Mouse (Mus musculus) NIH3T3 (cell line): ENCODE data around the gene Pfas.

ENCODE experiments used
- DNase-seq: peaks from one replicate; pipeline ENCODE4 v3.0.0-alpha.2; 2012; ENCODE audit warnings: low read depth

The Pfas gene

GRCm38 (mm10) chr11:69008182-69009121 lies at the start of gene Pfas:
TSS of gene Pfas (minus strand) at chr11:69008460.
- peak; percentile 97 for DNase-seq

DNA sequence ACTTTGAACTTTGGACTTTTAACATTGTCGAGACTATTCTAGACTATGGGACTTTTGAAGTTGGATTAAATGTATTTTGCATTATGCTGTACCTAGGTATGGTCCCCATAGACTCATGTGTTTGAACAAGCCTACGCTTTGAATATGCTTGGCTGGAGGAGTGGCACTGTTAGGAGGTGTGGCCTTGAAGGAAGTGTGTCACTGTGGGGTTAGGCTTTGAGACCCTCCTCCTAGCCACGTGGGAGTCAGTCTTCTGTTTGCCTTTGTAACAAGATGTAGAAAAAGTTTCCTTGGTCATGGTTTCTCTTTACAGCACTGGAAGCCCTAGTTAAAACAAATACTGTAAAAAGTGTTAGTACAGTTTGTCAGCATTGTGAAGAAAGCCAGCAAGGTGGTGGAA lies 45.6 kb upstream of the Pfas start:
- no peak for DNase-seq

DNA sequence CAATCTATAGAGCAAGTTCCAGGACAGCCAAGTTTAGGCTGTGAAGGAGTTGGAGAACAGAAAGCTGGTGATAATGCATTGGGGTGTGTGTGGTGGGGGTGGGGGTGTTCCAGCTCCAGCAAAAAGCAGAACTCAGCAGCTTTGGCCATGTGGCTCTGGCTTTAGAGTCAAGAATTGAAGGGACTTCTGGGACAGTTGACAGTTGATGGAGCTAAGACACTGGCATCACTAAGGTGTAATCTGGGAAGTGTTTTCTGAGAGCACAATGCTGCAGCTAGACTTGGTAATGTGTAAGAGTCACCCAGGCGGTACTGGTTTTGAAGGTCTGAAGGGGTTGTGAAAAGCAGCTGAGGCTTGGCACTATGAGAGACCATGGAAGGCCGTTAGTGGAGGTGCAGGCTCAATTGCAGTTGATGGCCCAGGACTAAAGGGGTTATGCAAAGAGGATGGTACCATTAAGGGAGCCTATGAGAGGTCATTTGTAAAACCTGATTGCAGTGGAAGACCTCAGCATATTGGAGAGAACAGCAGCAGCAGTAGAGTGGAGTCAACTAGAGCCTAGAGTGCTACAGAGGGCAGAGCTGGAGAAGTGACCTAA lies 44.7 kb upstream of the Pfas start:
- DNase-seq, result no peak

DNA sequence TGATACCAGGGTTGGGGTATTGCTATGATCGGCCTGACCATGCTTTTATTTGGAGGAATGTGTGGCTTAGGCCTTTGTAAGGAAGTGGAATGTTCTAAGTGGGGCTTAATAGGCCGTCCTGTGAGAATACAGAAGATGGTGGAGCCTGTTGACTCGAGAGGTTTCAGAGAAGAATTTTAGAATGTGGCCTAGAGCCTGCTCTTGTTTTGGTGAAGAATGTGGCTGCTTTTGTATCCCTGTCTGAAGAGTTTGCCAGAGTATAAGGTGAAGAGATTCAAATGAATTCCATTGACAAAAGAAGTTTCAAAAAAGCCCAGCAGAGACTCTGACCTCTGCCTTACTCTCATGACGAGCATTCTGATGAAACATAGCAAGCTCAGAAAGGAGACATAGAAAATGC lies 43.5 kb upstream of the Pfas start:
- no peak for DNase-seq

DNA sequence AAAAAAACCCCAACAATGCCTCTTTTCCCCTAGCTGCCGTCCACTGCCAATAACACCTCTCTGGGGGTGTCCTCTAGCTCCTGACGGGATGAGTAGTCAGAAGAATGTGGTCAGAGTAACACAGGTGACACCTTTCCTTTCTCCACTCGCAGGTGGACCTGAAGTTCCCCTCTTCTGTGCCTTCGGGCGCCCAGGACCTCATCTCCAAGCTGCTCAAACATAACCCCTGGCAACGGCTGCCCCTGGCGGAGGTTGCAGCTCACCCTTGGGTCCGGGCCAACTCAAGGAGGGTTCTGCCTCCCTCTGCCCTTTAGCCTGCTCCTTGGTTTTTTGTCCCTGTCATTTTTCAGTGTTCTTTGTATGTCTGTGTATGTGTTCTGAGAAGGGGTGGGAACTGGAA lies 42.5 kb upstream of the Pfas start:
- DNase-seq, result no peak

GRCm38 (mm10) chr11:69048151-69048550 lies 39.9 kb upstream of the Pfas start:
- DNase-seq, result no peak

GRCm38 (mm10) chr11:69047592-69047991 lies 39.3 kb upstream of the Pfas start:
- DNase-seq, result no peak

DNA sequence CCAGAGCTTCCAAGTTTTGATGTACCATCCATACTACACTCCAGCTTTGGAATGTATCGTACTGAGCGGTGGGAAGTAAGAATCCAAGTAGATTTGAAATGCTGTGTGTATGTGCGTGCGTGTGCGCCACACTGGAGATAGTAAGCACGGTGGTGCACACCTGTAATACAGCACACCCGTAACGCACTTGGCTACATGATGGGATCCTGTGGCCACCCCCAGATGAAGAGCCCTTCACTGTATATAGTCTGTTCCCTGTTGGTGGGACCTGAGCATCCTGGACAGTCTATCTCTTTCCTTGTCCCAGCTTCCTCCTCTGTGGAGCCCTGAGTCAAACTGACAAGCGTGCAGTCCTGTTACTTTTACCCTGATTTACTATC lies 38.1 kb upstream of the Pfas start:
- no peak for DNase-seq

GRCm38 (mm10) chr11:69045531-69046394 lies 37.5 kb upstream of the Pfas start, which contains the start of gene Aurkb:
TSS of gene Aurkb (plus strand) at chr11:69045647.
- peak; percentile 93 for DNase-seq

DNA sequence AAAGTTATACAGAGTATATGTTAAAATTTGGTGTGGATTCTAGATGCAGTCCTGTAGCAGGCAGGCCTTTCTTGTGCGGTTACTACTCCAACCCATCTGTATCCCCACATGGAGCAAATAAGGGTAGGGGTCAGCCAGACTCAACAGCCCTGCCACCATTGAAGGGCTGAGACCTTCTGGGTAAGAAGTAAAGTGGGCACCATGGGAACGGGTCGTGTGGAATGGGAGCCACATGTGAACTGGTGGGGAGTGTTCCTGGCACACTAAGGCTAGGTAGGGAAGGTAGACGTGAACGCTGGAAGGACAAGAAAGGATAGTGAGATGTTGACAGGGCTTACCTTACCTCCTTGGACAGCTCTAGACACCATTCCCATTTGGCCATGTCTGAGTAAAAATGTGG lies 29.9 kb upstream of the Pfas start:
- no peak for DNase-seq

- DNase-seq, result peak; percentile 91
Observed at GRCm38 (mm10) chr11:69037231-69038061, 29.2 kb upstream of the Pfas start.

DNA sequence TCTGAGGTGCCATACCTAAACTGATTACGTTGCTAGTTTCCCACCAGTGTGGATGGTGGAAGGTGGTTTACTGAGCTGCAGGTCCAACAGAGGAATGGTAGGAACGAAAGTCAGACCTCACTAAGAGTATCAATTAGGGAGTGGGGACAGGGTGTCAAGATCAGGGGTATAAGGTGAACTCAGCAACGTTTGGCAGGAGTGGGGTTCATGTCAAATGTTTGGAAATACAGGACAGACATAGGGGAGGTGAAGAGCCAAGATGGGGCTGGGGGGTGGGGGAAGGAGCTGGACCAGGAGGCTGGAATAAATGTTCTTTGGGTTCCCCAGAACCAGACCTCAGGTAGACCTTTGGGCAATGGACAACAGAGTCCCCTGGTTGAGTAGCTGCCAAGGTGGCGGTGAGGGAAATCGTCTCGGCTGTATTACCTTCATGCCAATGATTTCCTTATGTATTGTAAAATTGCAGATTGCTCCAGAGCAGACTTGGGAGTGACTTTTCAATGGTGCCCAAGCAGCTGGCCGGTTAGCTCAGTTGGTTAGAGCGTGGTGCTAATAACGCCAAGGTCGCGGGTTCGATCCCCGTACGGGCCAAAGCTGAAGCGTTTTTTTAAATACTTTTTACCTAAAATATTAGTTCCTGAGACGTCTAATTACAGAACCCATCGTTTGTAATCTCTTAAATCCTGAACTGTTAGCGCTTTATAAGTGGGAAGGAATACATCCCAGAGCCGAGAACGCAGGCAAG lies 28.4 kb upstream of the Pfas start:
- peak; percentile 94 for DNase-seq

DNA sequence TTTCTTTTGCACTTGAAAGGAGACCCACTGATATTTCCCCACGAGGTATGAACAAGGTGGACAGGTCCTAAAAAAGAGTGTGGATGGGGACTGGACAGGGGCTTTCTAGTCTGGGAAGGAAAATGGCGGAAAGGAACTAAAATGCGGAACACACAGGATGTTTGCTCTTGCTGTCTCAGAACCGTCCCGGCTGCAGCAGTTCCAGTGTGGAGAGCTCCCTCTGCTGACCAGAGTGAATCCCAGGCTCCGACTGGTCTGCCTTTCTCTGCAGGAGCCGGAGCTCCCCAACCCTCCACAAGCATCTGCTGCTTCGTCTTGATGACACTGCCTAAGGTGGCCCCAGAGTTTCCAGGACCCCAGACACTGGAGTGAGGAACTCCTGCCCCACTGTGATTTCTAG lies 27.6 kb upstream of the Pfas start:
- DNase-seq, result peak; percentile 95

DNA sequence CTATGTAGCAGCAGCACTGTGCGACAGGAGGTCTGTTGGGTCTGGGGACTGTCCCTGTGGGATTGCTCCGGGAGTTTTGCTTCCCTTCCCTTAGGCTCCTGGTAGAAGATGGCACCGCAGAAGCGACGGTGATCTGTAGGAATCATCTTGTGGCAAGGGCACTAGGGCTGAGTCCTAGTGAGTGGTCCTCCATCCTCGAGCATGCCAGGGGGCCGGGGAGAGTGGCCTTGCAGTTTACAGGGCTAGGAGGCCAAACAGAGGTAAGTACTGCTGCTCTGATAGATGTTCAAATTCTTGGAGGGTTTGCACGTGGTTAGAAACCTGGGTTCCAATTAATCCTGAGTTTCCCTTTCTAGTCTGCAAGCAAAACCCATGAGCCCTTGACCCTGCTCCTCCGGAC lies 27.2 kb upstream of the Pfas start:
- DNase-seq, result no peak

DNA sequence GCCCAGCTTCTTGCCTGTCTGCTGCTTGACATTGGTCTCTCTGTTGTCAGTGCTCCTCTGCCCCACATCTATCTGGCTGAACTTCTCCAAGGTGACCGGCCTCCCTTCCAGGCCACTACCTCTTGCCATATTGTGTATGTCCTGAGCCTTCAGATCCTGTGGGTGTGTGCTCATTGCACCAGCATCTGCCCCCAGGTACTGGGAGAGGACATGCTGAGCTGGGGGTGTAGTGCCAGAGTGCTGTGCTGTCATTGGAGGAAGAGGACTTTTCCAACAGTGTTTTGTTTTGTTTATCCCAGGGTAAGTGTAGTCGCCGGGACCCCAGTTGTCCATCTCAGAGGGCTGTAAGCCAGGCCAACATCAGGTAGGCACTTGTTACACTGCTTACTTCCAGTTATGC lies 26.3 kb upstream of the Pfas start:
- no peak for DNase-seq

- DNase-seq, result no peak
Observed at GRCm38 (mm10) chr11:69033552-69033951, 25.3 kb upstream of the Pfas start.

DNA sequence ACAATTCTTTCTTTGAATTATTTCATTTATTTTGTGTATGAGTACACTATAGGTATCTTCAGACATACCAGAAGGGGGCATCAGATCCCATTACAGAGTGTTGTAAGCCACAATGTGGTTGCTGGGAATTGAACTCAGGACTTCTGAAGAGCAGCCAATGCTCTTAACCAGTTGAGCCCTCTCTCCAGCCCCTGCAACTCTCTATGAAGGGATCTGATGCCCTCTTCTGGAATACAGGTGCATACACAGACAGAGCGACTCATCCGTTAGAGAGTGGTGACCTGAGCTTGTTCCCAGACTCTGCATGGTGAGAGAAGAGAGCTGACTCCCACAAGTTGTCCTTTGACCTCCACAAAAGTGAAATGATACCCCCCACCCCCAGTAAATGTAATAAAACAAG lies 20.5 kb upstream of the Pfas start:
- peak; percentile 49 for DNase-seq

GRCm38 (mm10) chr11:69026562-69026961 lies 18.3 kb upstream of the Pfas start:
- no peak for DNase-seq

GRCm38 (mm10) chr11:69020691-69021090 lies 12.4 kb upstream of the Pfas start:
- DNase-seq, result no peak

DNA sequence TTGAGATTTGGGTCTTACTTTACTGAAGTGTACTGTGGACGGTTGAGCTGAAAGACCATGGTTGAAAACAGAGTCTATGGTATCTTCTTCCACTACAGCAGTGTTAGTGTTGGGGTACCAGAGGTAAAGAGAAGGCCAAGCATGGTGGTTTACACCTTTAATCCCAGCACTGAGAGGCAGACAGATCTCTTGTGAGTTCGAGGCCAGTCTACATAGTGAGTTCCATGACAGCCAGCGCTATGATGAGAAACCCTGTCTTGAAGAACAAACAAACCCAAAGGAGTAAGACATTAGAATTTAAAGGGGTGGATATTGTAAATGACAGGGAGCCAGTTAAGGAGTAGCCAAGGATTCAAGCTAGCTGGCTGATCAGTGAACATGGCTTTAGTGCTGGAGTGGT lies 8.5 kb upstream of the Pfas start:
- no peak for DNase-seq
